Mouse (Mus musculus): ENCODE results near the gene Plpp7.

The Plpp7 gene

GRCm38 (mm10) chr2:32095351-32096121 is at the start of gene Plpp7:
Gene Plpp7 (plus strand): TSS chr2:32095528.
- peak; percentile 84 to 91 for DNase-seq (ENCODE audit: low spot score in 2 of 2)

- no peak for DNase-seq (ENCODE audit: low spot score in 2 of 2)
Measured at GRCm38 (mm10) chr2:32046009-32046408, 49.3 kb upstream of the Plpp7 start.

GRCm38 (mm10) chr2:32047323-32047722 is 48.0 kb upstream of the Plpp7 start:
- DNase-seq (ENCODE audit: low spot score in 2 of 2), result no peak

- DNase-seq (ENCODE audit: low spot score in 2 of 2), result no peak
Measured at GRCm38 (mm10) chr2:32051791-32052190, 43.5 kb upstream of the Plpp7 start.

- no peak for DNase-seq (ENCODE audit: low spot score in 2 of 2)
Measured at GRCm38 (mm10) chr2:32052418-32052817, 42.9 kb upstream of the Plpp7 start.

GRCm38 (mm10) chr2:32055357-32055965 is 39.9 kb upstream of the Plpp7 start:
- no peak for DNase-seq (ENCODE audit: low spot score in 2 of 2)

- no peak for DNase-seq (ENCODE audit: low spot score in 2 of 2)
Measured at GRCm38 (mm10) chr2:32056524-32056923, 38.8 kb upstream of the Plpp7 start.

GRCm38 (mm10) chr2:32057360-32057759 is 38.0 kb upstream of the Plpp7 start:
- no peak for DNase-seq (ENCODE audit: low spot score in 2 of 2)

GRCm38 (mm10) chr2:32057794-32058193 is 37.5 kb upstream of the Plpp7 start:
- DNase-seq (ENCODE audit: low spot score in 2 of 2), result no peak

- DNase-seq (ENCODE audit: low spot score in 2 of 2), result no peak
Measured at GRCm38 (mm10) chr2:32058241-32058640, 37.1 kb upstream of the Plpp7 start.

- DNase-seq (ENCODE audit: low spot score in 2 of 2), result no peak
Measured at GRCm38 (mm10) chr2:32058716-32059115, 36.6 kb upstream of the Plpp7 start.

GRCm38 (mm10) chr2:32059613-32060012 is 35.7 kb upstream of the Plpp7 start:
- DNase-seq (ENCODE audit: low spot score in 2 of 2), result no peak

- no peak for DNase-seq (ENCODE audit: low spot score in 2 of 2)
Measured at GRCm38 (mm10) chr2:32060228-32060805, 35.0 kb upstream of the Plpp7 start.

- DNase-seq (ENCODE audit: low spot score in 2 of 2), result no peak
Measured at GRCm38 (mm10) chr2:32061189-32061588, 34.1 kb upstream of the Plpp7 start.

GRCm38 (mm10) chr2:32061722-32062505 is 33.4 kb upstream of the Plpp7 start:
- DNase-seq (ENCODE audit: low spot score in 2 of 2), result no peak

- no peak for DNase-seq (ENCODE audit: low spot score in 2 of 2)
Measured at GRCm38 (mm10) chr2:32062626-32063410, 32.5 kb upstream of the Plpp7 start.

GRCm38 (mm10) chr2:32063451-32064151 is 31.7 kb upstream of the Plpp7 start:
- no peak for DNase-seq (ENCODE audit: low spot score in 2 of 2)

GRCm38 (mm10) chr2:32064913-32065312 is 30.4 kb upstream of the Plpp7 start:
- no peak for DNase-seq (ENCODE audit: low spot score in 2 of 2)

GRCm38 (mm10) chr2:32065371-32065791 is 29.9 kb upstream of the Plpp7 start:
- no peak for DNase-seq (ENCODE audit: low spot score in 2 of 2)

- no peak for DNase-seq (ENCODE audit: low spot score in 2 of 2)
Measured at GRCm38 (mm10) chr2:32066005-32066404, 29.3 kb upstream of the Plpp7 start.

Data from frontal cortex, postnatal 36 days (tissue).